Mouse (Mus musculus) midbrain, embryonic 14.5 days (tissue): Measurements from ENCODE around the gene Drd2. TPM values are rescaled to one million over a fixed set of nuclear protein-coding genes. Genes with fewer than 3 reads are reported as not detected.

Experiments used
- polyA plus RNA-seq: library from polyadenylated mRNA; unstranded; fragments of >200 nt; fragmentation: Nextera tagmentation; extraction: Ambion mirVana; gene quantifications from 2 replicates; pipeline ENCODE4 v1.2.1, GENCODE M21; 2014

Gene Drd2
- polyA plus RNA-seq, 1 experiment from 2014 or later, result 2.7 TPM

Other genes with a start within 250 kb of the Drd2 start
- not detected in 2 replicates for gene Gm4894, start 90.1 kb upstream of the Drd2 start, polyA plus RNA-seq
- gene Ankk1, start 86.4 kb downstream of the Drd2 start, polyA plus RNA-seq, result not detected in 2 replicates
- gene Ttc12, start 145.6 kb downstream of the Drd2 start, polyA plus RNA-seq, result 0.94 and 1.9 TPM in 2 replicates